Mouse (Mus musculus) pancreas, adult 10 weeks (tissue): ENCODE results near the gene Fst. TPM values are rescaled to one million over a fixed set of nuclear protein-coding genes. Genes with fewer than 3 reads are reported as not detected.

Experiments
- polyA plus RNA-seq: library from polyadenylated mRNA; stranded (reverse); fragments of 350-450 nt; fragmentation: Illumina TruSeq; extraction: RNeasy Lipid Tissue Mini Kit (QIAGEN cat#74804); gene quantifications from one replicate; pipeline ENCODE4 v1.2.3, GENCODE M21; 2015; ENCODE audit warnings: low read depth, low replicate concordance; ENCODE audit not compliant: insufficient read depth

Fst gene
- 4.5 TPM for polyA plus RNA-seq

DNA sequence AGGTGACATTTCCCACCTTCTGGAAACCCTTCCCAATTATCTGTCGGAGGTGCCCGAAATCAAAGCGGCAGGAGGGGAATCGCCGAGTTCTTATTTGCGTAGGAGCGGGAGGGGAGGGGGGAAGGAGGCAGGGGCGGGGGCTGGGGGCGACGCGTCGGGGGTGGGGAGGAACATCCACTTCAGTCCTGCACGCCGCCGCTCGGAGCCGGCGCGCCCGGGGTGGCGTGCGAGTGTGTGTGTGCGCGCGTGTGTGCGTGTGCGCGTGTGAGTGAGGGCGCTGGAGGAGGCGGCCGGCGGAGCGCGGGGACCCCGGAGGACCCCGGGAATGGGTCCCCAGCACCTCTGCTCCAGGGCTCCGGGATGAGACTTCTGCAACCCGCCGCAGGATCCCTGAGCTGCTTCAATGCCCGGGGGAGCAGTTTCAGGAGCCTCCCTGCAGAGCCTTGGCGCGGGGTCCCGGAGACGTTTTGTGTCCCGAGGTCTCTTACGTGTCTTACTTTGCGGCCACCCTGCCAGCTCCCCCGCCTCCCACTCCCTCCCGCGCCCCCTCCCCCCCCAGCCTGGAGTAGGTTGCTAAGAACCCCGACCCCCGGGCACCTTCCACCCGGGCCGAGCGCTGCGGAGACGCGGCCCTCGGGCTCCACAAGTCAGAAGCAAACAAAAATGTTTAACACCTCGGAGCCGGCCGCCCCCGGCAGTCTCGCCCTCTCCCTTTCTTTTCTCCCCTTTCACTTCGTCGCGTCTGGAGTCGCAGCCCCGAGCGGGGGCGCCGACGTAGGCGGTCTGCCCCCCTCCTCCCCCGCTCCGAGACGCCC, at the start of gene Fst:
Gene Fst, minus strand, starts transcription at position 66 of the 815 bp plus-strand sequence.

Other genes with a start within 250 kb of the Fst start
- gene Ndufs4, start 70.7 kb downstream of the Fst start, polyA plus RNA-seq = 26.8 TPM